8 mouse cellular contexts compared by ENCODE assay signal in genomic region chr16:50717306-50718017, GRCm38 (mm10).
DNase-seq lines count a peak whose midpoint lies in the region; ATAC-seq lines count a peak whose summit lies in the region.

No protein-coding gene starts in this region.

- intact Hi-C loops in left cerebral cortex, postnatal 14 days (cut with DNase I), result no loop called here

- no peak overlapping the region for H3K4me2 ChIP-seq in midbrain, embryonic 11.5 days

- peak; percentile 34 for DNase-seq in CD4-positive, CD25-positive, alpha-beta regulatory T cell, adult 2 months (ENCODE audit: low read depth, low spot score)
- peak; percentile 87 for DNase-seq in midbrain, embryonic 11.5 days (ENCODE audit: low spot score, missing footprints)
- DNase-seq in midbrain, embryonic 10.5 days (ENCODE audit: low spot score), result no peak
- DNase-seq in frontal cortex, adult 2 months (ENCODE audit: extremely low spot score in 1 of 2, low spot score in 1 of 2), result peak; percentile 20 to 62
- peak; percentile 64 to 65 for DNase-seq in left cerebral cortex, postnatal 14 days (ENCODE audit: low spot score in 2 of 2)
- peak; percentile 24 for DNase-seq in right cerebral cortex, postnatal 14 days
- DNase-seq in MN1 (ENCODE audit: low spot score), result no peak

- no peak overlapping the region for H3K27ac ChIP-seq in midbrain, embryonic 11.5 days (ENCODE audit: low read depth, low read length)
- no peak overlapping the region for H3K27ac ChIP-seq in midbrain, embryonic 10.5 days (replicated peaks)

- H3K9me3 ChIP-seq in midbrain, embryonic 11.5 days (ENCODE audit: control insufficient read depth, low read length), result no peaks in the 10 kb centered on the region
- no peaks in the 10 kb centered on the region for H3K9me3 ChIP-seq in midbrain, embryonic 10.5 days (replicated peaks)

- ATAC-seq in CD4-positive, CD25-positive, alpha-beta regulatory T cell, adult 4 months, result no peak
- peak; percentile 33; the same call in 1 of the 2 replicates for ATAC-seq in midbrain, embryonic 11.5 days (ENCODE audit: low FRiP score)

- H3K9ac ChIP-seq in midbrain, embryonic 11.5 days (ENCODE audit: low read length), result no peak overlapping the region

- H3K4me3 ChIP-seq in midbrain, embryonic 11.5 days (ENCODE audit: low read depth, low read length), result no peak overlapping the region
- no peak overlapping the region for H3K4me3 ChIP-seq in midbrain, embryonic 10.5 days

- no peaks in the 10 kb centered on the region for H3K36me3 ChIP-seq in midbrain, embryonic 11.5 days (ENCODE audit: control insufficient read depth, insufficient read depth, low read length)
- no peaks in the 10 kb centered on the region for H3K36me3 ChIP-seq in midbrain, embryonic 10.5 days

- no peaks in the 10 kb centered on the region for H3K4me1 ChIP-seq in midbrain, embryonic 11.5 days (ENCODE audit: control insufficient read depth, insufficient read depth, low read length)
- no peaks in the 10 kb centered on the region for H3K4me1 ChIP-seq in midbrain, embryonic 10.5 days

- 73% methylated on average over 10 of the region's 10 CpGs for WGBS in midbrain, embryonic 11.5 days
- 76% methylated on average over 10 of the region's 10 CpGs for WGBS in midbrain, embryonic 10.5 days

- H3K27me3 ChIP-seq in midbrain, embryonic 11.5 days (ENCODE audit: control insufficient read depth, insufficient read depth, low read length), result no peaks in the 10 kb centered on the region
- H3K27me3 ChIP-seq in midbrain, embryonic 10.5 days (ENCODE audit: low read depth, poor library complexity, severe bottlenecking), result no peaks in the 10 kb centered on the region

Comparison
In these comparisons a context has a peak if more than half of its experiments do, and no peak if none do; other contexts are left out.
1. DNase-seq: peak in CD4-positive, CD25-positive, alpha-beta regulatory T cell, adult 2 months (single experiment), midbrain, embryonic 11.5 days (single experiment), frontal cortex, adult 2 months (2 of 2), left cerebral cortex, postnatal 14 days (2 of 2) and right cerebral cortex, postnatal 14 days (single experiment); none in midbrain, embryonic 10.5 days (single experiment) and MN1 (single experiment).